Mouse (Mus musculus) bone marrow macrophage, adult 2 months (primary cell): ENCODE data around the gene Zfp358.

Experiments used
- CTCF ChIP-seq: IDR thresholded peaks from 2 replicates; pipeline ENCODE4 v1.5.1; 2012; ENCODE audit warnings: low read depth, mild to moderate bottlenecking, low read length, moderate library complexity
- POLR2A ChIP-seq: IDR thresholded peaks from 2 replicates; pipeline ENCODE4 v1.6.1; 2012; ENCODE audit warnings: mild to moderate bottlenecking, low read depth, low read length, borderline replicate concordance

DNA sequence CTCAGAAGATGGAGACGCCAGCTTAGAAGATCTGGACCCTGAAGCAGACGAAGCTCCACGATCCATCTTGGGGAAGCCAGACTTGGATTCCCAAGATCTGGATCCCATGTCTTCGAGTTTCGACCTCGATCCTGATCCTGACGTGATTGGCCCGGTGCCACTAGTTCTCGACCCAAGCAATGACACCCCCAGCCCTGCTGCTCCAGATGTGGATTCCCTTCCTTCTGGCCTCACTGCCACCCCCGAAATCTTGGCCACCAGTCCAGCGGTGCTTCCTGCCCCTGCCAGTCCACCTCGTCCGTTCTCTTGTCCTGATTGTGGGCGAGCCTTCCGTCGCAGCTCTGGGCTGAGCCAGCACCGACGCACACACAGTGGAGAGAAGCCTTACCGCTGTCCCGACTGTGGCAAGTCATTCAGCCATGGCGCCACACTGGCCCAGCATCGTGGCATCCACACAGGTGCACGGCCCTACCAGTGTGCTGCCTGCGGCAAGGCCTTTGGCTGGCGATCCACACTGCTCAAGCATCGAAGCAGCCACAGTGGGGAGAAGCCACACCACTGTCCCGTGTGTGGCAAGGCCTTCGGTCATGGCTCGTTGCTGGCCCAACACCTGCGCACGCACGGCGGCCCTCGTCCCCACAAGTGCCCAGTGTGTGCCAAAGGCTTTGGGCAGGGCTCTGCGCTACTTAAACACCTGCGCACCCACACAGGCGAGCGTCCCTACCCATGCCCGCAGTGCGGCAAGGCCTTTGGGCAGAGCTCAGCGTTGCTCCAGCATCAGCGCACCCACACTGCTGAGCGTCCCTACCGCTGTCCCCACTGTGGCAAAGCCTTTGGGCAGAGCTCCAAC is 2.9 kb downstream of the Zfp358 start:
- TF ChIP-seq POLR2A (no peak), CTCF (no peak)
